Mouse (Mus musculus): ENCODE measurements around the gene Gpx4.

Gpx4 gene

DNA sequence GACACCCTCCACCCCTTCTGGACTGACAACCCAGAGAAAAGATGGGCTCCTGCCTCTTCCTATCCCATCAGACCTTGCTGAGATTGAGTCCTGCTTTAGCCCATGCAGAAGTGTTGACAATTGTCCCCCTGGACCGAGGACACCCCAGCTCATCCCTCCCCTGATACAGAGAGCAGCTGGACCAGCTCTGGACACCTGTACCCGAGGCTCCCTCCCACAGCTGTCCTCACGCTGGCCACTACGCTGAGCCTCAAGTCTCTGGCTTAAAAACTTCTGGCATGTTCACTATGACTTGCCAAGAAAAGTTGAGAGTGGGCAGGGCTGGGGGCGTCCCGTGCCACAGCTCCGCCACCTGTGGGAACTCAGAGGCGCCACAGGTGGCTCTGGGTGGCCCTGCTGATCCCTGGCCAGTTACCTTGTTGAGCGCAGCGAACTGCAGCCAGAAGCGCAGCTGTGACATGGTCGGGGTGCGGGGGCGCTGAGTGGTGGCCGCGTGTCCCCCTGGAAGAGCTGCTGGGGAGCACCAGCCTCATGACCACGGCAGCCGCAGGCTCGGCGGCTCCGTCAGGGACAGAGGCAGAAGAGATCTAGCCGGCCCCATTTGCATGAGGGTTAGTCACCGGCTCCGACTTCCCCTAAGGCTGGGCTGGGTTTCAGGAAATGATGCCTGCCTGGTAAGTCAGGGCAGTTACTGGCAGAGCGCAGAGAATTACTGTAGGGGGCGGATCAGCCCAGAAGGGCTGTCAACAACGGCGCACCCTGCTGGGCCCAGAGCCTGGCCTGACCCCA lies 28.0 kb downstream of the Gpx4 start:
- DNase-seq (ENCODE audit: low read depth), result peak; percentile 41

DNA sequence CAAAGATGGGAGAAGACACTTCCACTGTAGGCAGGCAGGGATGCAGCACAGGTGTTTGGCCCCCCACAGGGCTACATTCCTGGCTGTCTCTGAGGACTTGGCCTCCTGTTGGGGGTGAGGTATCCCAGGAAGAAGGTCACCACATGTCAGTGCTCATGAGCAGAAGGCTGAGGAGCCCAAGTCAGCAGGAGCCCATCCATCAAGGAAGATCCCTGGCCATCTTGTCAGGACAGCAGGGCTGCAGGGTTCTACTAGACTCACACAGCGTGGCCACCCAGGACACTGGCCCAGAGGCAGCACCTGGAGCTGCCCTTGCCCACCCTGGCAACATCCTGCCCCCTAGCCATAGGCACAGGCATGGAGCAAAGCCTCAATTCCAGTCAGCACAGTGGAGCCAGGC lies 29.0 kb downstream of the Gpx4 start:
- DNase-seq (ENCODE audit: low read depth), result no peak

DNA sequence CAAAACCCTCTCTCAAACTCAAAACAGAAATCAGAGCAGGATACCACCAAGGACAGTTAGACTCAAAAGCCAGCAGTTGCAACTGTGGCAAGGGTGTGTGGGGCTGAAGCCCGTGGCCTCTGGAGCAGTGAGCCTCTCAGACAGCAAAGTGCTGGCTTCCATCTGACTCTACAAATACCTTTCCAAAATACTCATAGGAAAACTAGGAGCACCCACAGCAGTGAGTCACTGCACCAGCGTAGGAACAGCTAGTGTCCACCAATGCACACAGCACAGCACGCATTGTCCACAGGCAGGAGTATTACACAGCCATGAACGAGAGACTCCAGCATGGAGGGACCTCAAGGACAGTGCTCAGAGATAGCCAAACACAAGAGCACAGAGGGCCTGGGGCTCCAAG lies 29.4 kb downstream of the Gpx4 start:
- no peak for DNase-seq (ENCODE audit: low read depth)

- no peak for DNase-seq (ENCODE audit: low read depth)
These were observed 30.3 kb downstream of the Gpx4 start for GRCm38 (mm10) chr10:80077312-80077711.

DNA sequence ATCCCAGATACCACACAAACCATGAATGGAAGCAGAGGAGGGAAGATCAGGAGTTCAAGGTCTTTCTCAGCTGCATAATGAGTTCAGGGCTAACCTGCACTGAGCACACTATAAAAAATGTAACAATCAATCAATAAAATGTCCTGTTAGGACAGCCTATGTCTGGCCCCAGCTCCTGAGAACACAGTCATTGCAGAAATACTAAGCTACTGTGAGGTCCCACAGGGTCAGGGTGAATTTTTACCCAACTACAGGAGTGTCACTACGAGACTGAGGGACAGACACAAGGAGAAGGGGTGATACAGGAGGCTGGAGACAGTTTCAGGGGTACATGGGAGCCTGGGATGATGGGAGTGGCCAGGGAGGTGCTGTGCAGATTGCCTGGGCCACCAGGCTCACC lies 31.4 kb downstream of the Gpx4 start:
- DNase-seq (ENCODE audit: low read depth), result no peak

GRCm38 (mm10) chr10:80080396-80081070 lies 33.6 kb downstream of the Gpx4 start:
- peak; percentile 49 for DNase-seq (ENCODE audit: low read depth)

- peak; percentile 85 for DNase-seq (ENCODE audit: low read depth)
These were observed 34.1 kb downstream of the Gpx4 start for GRCm38 (mm10) chr10:80081075-80081474.

DNA sequence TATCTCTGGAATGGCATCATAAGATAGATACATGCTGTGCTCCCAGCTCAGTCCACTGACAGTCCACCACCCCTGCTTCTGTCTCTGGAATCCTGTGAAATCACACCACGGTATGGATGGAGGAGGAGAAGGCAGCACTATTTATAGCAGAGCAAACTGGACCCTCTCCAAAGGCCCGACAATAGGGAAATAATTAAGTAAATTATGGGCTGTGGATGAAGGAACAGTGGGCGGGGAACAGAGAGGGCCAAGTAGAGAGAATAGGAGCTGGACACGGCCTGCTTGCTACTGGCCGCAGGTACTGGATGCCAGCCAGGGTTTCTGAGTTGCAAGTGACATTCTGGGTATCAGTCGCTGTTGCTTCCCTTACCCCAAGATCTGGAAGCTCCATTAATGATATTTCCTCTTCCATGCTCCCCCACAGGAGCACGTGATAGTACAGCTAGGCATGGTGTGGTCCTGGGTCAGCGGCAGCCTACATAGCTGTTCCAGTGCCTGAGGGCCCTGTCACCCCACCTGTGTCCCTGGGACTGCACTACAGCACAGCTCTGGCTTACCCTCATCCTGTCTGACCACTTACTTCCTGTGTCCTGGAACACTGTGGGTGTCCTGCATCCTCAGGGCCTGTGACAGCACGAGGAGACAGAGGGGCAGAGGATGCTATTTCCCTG lies 38.0 kb downstream of the Gpx4 start:
- DNase-seq (ENCODE audit: low read depth), result no peak

- no peak for DNase-seq (ENCODE audit: low read depth)
These were observed 39.9 kb downstream of the Gpx4 start for GRCm38 (mm10) chr10:80086847-80087246.

DNA sequence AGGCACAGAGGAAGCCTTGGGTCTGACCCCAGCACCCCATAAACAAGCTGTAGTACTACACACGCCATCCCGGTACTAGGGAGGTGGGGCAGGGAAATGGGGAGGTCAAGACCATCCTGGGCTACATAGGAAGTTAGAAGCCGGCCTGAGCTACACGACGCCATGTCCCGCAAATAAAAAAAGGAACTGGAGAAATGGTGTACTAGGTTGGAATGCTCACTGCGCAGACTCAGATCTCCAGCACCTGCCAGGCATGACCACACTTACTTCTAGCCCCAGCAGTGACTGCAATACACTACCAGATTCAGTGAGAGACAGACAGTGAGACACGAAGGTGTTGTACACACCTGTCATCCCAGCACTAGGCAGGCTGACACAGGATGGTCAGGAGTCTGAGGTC lies 40.5 kb downstream of the Gpx4 start:
- DNase-seq (ENCODE audit: low read depth), result no peak

- no peak for DNase-seq (ENCODE audit: low read depth)
These were observed 42.2 kb downstream of the Gpx4 start for GRCm38 (mm10) chr10:80089146-80089545.

DNA sequence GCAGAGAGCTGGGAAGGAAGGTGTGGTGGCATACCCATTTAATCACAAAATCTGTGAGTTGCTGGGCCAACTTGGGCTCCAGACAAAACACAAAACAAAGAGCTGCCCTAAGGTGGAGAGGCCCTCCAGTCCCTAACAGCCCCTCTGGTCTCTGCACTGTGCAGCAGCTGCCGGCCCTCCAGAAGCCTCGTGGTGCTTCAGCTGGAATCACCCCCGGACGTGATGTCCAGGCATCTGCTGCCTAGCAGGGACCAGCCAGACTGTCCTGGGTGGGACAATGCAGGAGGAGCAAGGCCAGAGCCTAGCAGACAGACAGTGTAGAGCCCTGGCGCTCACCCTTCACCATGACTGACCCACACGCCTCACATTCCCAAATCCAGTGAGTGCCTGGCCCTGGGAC lies 44.6 kb downstream of the Gpx4 start:
- DNase-seq (ENCODE audit: low read depth), result no peak

DNA sequence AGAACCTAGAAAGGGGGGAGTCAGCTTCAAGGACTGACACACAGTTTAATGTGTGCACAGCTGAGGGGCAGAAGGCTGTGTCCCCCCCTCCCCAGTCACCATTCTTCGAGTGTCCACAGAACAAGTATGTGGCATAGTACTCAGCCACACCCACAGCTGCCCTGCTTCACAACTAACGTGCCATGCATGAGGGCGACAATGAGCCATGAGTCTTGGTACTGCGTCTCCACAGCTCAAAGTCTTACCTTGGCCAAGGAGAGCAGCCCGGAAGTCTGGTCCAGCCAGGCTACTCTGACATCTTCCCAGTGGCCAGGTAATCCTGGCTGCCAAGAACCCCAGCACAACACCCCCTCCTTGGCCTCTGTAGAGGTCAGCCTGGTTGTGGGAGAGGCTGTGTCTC lies 45.7 kb downstream of the Gpx4 start:
- no peak for DNase-seq (ENCODE audit: low read depth)

GRCm38 (mm10) chr10:80094085-80094484 lies 47.1 kb downstream of the Gpx4 start:
- no peak for DNase-seq (ENCODE audit: low read depth)

- no peak for DNase-seq (ENCODE audit: low read depth)
These were observed 47.7 kb downstream of the Gpx4 start for GRCm38 (mm10) chr10:80094684-80095083.

DNA sequence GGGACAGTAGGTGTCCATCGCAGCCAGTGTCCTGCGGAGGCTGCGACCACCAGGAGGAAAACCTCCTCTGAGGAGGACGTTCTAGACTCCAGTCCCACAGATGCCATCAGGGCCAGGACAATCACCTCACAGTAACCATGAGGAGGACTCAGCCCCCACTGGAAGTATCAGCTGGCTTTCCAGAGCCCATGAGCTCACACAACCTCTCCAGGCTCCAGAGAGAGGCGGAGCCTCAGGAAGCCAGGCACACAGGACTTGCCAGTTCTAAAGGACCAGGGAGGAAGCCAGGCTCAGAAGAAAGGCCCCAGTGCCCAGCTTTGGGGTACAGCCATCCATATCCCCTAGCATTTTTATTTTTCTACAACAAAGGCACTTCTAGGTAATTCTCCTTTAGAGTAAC lies 48.6 kb downstream of the Gpx4 start:
- no peak for DNase-seq (ENCODE audit: low read depth)

GRCm38 (mm10) chr10:80097275-80097674 lies 50.3 kb downstream of the Gpx4 start:
- no peak for DNase-seq (ENCODE audit: low read depth)

- DNase-seq (ENCODE audit: low read depth), result no peak
These were observed 51.7 kb downstream of the Gpx4 start for GRCm38 (mm10) chr10:80098630-80099029.

DNA sequence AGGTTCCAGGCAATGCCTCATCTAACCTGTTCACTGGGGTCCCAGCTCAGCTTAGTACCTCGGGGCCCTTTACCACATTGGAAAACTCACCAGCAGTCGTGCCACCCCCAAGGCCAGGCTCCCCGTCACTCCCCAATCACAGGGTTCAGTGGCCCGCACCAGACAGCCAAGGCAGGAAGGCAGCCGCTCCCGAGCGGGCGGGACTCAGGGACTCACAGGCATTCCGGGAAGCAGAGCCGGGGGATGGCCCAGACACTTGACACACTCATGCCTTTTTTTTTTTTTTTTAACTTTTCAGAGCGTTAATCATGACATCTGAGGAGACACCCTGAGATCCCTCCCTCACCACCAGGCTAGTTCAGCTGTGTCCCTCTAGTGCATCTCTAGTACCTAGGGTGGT lies 54.0 kb downstream of the Gpx4 start:
- DNase-seq (ENCODE audit: low read depth), result no peak

DNA sequence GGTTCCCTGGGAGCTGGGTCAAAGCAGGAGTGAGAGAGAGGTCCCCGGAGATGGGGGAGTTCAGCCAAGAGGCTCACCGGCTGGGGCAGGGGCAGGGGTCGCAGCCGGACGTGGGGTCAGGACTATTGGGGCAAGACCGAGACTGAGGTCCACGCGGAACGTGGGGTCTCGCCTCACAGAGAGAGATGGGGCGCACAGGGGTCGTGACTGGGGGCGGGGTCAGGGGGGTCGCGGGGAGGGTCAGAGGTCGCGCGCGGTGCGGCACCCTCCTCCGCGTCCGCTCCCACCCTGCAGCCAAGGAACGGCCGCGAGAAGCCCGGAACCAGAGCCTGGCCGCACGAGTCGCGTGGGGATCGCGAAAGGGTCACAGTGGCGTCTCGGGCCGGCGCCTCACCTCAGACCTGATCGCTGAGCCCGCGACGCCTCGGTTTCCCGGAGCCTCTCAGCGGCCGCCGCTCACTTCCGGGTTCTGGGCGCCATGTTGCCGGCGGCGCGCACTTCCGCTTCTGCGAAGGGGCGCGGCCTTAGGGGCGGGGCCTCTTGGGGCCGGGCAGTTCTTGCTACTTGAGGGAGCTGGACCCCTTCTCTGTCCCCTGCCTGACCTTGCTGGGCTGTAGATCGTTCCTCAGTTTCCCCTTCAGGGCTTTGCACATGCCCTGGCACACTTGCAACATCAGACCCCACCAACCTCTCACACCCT lies 55.4 kb downstream of the Gpx4 start:
- DNase-seq (ENCODE audit: low read depth), result peak; percentile 75

- DNase-seq (ENCODE audit: low read depth), result peak; percentile 45
These were observed 56.1 kb downstream of the Gpx4 start for GRCm38 (mm10) chr10:80103032-80103431.

- DNase-seq (ENCODE audit: low read depth), result no peak
These were observed 57.2 kb downstream of the Gpx4 start for GRCm38 (mm10) chr10:80104181-80104580.

- no peak for DNase-seq (ENCODE audit: low read depth)
These were observed 58.5 kb downstream of the Gpx4 start, which contains the start of gene Sbno2 for GRCm38 (mm10) chr10:80105460-80105859. TSS of gene Sbno2 (minus strand) at chr10:80105571.
